Mouse (Mus musculus): ENCODE data around the gene Ip6k1. TPM values are rescaled to one million over a fixed set of nuclear protein-coding genes. Genes with fewer than 3 reads are reported as not detected.

Gene Ip6k1
- total RNA-seq, 2 experiments from 2014 or later = 123 to 128 TPM

DNA sequence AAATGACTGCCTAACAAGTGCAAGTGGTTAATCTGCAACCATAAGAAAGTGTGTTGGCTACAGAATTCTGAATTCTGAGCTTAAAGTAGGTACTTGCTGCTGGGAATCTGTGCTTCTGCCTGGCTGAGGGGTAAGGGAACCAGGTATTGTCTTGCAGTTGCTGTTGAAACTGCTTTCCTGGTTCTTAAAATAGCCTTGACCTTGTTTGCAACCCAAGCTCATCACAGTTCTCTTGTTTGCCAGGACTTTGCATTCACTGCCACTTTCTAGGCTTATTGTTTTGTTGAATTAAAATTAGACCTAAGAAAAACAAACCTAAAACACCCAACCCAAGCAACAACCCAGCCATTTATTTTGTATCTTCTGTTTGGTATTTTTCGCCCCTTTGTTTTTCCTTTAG is 18.4 kb downstream of the Ip6k1 start:
- no peak for DNase-seq (ENCODE audit: low spot score in 2 of 2)

DNA sequence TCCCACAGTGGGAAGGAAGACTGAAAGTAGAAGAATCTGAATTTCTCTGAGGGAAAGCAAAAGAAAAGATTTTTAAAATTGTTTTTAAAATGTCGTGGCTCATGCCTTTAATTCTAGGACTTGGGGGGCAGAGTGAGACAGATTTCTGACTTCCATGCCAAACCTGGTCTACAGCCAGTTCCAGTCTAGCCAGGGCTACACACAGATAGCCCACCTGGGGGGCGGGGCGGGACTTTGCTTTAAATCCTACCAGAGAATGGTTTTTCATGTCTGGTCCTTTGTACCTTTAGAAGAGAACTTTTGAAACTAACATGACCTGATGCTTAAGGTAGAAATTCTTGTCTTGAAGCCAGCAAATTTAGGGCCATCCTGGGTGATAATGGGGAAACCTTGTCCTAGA is 20.9 kb downstream of the Ip6k1 start:
- no peak for DNase-seq (ENCODE audit: low spot score in 2 of 2)

DNA sequence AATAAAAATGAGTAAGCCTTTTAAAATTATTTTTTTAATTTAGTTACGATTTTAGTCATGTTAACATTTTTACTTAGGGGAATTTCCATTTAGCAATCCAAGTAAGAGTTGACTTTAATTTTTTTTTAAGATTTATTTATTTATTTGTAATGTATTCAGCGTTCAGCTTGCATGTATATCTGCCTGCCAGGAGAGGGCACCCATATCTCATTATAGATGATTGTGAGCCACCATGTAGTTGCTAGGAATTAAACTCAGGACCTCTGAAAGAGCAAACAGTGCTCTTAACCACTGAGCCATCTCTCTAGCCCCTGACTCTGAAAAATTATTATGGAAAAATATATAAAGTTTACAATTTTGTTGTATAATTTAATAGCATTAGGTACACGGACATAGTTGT is 24.3 kb downstream of the Ip6k1 start:
- no peak for DNase-seq (ENCODE audit: low spot score in 2 of 2)

DNA sequence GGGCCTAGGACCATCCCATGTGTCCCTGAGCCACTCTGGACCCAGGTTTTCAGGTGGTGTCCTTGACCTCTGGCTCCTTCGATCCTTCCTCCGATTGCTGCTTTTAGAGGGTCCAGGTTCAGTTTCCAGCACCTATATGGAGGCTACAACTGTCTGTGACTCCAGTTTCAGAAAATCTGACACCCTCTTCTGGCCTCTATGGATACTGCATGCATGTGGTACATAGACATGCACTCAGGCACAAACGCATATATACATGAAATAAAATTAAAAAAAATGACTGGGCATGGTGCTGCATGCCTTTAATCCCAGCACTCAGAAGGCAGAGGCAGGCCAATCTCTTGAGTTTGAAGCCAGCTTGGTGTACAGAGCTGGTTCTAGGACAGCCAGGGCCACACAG is 25.6 kb downstream of the Ip6k1 start:
- no peak for DNase-seq (ENCODE audit: low spot score in 2 of 2)

DNA sequence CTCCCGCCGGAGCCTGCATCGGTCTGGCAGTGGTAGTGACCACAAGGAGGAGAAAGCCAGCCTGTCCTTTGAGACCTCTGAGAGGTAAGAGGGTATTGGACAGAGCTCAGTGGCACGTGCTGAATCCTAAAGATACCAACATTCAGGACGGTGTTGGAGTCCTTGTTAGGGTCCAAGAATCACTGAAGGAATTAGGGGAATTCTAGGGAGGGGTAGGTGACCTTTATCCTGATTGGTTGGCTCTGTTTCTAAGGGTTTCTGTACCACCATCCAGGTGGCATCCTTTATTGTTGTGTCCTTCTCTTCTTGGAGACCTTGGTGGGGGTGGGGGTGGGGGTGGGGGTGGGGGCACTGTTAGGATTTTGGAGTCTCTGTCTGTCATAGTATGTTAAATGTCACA is 29.8 kb downstream of the Ip6k1 start:
- no peak for DNase-seq (ENCODE audit: low spot score in 2 of 2)

DNA sequence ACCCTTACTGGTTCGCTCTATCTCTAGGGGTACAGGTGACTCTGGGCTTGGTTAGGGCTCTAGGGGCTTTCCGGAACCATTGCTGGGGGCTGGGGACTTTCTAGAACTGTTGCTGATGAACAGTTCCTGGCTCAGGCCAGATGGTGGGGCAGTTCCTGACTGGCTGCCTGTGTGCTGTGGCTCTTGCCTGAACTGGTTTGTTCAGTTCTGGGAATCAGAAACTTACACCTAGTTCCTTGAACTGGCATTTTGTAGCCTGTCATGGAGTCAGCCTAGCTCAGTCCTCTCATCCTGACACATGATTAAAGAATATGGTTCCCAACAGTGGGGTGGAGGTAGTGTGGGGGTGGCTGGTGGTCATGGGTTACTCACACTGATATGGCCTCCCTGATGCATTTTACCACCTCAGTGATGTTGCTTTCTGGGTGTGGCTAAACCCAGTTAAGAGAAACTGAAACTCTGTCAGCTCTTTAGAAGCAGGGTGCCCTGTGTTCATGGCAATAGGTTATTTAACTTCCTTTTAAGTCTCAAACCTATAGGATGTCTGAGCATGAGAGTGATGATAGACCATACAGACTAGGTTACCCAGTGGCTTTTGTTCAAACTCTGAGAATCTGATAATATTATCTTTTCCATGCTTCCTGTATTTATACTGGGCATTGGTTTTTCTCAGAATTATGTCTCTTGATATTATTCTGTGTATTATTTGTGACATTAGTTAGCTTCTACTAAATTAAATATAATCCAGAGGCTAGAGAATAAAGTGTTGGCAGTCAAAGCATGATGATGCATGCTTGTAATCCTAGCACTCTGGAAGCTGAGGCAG is 33.2 kb downstream of the Ip6k1 start:
- DNase-seq (ENCODE audit: low spot score in 2 of 2) = no peak

DNA sequence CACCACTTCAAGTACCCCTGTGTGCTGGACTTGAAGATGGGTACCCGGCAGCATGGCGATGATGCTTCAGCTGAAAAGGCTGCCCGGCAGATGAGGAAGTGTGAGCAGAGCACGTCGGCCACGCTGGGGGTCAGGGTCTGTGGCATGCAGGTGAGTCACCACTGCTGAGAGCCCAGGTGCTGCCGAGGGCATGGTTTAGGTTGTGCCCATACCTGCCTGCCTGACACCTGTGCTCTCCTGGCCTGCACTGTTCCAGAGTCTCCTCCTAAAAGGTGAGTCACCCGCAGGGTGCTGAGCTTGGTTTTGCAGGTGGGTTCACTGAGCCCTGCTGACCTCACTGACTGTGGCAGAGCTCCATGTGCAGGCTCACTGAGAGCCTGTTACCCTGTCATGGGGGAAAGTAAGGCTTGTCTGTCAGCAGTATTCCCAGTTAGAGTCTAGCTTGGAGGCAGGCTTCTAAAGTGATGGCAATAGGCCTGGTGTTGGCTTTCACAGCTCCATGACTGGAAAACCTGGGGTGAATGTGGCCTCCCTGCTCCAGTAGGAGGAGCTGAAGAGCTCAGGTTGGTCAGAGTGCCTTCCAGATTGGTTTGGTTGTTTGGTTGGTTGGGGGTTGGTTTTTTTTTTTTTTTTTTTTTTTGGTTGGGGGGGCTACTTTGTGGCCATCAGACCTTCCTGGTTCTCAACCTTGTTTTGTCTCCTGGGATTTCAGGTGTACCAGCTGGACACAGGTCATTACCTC is 42.6 kb downstream of the Ip6k1 start:
- DNase-seq (ENCODE audit: low spot score in 2 of 2) = no peak

DNA sequence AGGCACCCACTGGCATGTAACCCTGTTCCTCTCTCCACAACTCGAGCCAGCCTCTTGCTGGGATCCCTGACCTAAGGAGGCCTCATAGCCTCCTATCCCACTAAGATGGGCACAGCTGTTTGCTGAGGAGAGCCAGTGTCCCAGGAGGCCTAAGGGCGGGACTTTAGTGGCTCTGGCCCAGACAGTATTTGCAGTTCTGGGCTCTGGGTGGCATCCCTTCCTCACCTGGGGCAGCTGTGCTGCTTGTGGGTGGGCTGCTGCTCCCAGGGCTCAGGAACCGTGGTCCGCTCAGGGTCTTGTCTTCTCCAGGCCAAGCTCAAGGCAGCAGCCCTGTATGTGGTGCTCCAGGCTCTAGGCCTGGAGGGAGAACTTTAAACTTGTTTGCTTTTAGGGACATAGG is 44.3 kb downstream of the Ip6k1 start:
- no peak for DNase-seq (ENCODE audit: low spot score in 2 of 2)

DNA sequence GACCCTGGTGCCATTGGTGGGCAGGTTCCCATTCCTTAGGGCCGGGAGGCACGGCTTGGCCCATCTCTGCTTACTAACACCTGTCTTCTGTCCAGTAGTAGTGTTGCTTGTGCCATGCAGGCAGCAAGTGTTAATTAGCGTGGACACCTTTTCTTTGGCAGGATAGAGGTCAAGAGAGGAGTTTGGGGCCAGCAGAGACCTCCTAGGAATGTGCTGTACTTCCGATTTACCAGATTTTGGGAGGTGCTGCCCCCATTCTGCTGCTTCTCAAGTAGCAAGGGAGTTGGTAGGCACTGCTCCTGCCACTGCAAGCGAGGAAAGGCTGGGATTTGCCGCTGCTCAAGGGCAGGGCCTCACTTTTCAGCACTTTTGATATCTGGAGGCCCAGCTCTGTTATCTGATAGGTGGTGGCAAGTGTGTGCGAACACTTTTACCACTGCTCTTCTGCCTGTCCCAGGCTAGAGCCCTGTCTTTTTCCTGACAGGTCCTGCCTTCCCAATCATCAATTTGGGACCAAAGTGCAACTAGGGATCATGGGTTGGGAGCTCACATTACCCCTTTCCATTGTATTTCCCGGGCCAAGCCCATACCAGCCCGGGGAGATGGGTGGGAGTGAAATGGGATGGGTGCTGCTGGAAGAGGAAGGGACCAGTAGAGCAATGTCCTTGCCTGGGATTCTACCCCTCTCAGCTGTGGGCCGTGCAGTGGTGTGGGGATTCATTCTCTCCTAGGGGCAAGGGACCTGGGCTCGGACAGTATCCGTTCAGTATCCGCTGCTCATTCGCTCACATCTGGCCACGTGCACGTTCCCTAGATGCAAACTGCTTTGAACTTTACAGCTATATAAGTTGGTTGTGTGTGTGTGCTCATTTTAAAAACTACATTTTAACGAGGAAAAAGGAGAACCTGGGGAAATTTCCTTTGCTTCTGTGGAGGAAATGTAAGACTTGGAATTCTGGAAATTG is 45.6 kb downstream of the Ip6k1 start:
- DNase-seq (ENCODE audit: low spot score in 2 of 2) = no peak

DNA sequence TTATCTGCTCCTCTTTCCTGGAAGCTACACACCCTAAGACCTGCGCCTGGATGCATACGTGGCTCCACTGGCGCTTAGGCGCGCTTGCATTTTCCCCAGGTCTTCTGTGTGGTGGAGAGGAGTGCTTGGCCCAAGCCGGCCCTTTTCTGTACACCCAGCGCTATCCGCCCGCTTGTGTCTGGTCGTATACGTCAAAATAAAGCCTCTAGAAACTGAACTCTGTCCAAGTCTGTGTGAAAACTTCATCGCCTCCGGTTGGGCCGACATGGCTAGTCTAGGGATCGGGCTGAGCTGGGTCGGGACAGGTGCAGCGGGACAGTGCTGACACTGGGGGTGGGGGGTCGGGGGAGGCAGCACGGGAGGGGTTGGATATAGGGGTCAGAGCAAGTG is 46.3 kb downstream of the Ip6k1 start:
- no peak for DNase-seq (ENCODE audit: low spot score in 2 of 2)

DNA sequence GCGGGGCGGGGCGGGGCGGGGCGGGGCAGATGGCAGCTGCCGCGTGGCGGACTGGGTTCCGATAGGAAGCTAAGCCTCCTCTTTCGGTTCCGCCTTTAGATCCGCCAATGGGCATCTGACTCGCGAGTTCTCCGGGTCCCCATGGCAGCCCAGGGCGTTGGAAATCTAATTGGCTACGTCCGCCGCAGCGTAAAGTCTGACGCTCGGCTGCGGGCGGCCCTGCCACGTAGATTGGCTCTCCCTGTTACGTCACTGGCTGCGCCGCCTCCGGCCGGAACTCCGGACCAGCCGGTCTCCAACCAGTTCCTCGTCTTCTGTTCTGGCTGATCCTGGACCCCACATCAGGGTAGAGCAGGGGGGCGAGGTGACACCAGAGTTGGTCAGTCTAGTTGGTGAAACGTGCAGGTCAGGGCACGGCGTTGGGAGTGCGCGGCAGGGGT is 46.7 kb downstream of the Ip6k1 start, which contains the start of gene Gmppb:
Gene Gmppb, plus strand, starts transcription at position 227 of the 440 bp plus-strand sequence.
- peak; percentile 83 to 92 for DNase-seq (ENCODE audit: low spot score in 2 of 2)

DNA sequence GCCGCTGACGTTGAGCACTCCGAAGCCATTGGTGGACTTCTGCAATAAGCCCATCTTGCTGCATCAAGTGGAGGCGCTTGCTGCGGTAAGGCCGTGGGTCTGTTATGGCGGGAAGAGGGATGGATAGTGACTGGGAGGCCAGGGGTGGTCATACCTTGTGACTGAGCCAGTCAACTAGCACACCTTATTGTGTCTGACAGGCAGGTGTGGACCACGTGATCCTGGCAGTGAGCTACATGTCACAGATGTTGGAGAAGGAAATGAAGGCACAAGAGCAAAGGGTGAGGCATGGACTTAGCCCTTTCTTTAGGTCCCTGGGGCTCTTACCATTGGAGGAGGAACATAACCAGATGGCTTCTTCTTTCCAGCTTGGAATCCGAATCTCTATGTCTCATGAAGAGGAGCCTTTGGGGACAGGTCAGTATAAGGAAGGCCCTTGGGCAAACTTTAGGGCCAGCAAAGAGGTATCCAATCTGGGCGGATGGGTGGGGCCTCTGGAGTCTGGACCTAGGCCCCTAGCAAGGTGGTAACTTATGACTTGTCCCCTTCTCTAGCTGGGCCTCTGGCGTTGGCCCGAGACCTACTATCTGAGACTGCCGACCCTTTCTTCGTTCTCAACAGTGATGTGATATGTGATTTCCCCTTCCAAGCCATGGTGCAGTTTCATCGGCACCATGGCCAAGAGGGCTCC is 47.4 kb downstream of the Ip6k1 start:
- no peak for DNase-seq (ENCODE audit: low spot score in 2 of 2)

DNA sequence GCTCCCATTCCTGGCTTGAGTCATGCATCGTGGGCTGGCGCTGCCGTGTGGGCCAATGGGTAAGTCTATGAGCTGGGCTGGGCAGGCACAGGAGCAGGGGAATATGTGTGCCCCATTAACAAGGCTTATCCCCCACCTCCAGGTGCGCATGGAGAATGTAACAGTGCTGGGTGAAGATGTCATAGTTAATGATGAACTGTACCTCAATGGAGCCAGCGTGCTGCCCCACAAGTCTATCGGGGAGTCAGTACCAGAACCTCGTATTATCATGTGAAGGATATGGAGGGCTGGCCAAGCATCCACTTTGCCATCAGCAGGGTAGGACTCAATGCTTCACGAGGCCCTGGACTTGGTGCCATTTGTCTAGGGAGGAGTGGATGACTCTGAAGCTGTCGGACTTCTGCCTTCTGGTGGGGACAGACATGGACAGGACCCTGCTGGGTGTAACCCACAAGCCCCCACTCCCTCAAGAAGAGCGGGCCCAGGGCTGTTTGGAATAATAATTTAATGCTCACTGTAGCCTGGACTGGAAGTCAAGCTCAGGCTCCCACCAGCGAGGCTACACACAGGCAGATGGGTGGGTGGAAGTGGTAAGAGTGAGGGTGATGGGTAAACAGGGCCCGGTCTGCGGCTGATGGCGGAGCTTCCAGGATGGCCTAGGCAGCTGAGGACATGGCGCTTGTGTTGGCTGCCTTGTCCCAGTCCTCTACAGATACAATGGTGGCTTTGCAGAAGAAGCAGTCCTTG is 49.1 kb downstream of the Ip6k1 start:
- no peak for DNase-seq (ENCODE audit: low spot score in 2 of 2)

DNA sequence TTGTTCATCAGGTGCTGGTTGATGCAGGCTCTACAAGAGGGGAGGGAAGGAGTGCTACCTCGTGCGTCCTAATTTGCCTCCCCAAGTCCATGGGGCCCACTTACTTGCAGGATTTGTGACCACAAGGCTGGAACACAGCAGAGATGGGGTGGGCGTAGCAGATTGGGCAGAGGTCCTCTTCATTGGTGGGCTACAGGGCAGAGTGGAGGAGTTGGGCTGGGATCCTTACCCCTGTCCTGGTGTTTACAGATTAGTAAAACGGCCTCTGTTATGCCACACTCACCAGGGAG is 49.6 kb downstream of the Ip6k1 start:
- DNase-seq (ENCODE audit: low spot score in 2 of 2) = no peak

DNA sequence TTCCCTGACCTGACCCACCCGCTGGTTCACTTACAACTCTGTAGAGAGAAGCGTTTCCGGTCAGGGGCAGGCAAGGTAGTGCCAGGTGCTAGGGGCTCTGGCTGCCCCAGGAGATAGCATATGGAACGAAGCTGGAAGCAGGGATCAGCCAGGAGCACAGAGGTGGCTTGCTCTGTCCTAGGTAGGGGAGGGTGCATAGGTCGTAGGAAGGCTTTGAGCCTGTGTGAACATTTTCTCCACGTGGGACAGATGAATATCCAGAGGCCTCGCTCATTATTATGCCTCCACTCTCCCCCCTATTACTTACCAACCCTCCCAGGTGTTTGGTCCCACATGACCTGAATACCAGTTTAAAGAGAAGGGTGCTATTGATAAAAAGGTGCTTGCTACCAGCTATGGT is 50.1 kb downstream of the Ip6k1 start:
- no peak for DNase-seq (ENCODE audit: low spot score in 2 of 2)

DNA sequence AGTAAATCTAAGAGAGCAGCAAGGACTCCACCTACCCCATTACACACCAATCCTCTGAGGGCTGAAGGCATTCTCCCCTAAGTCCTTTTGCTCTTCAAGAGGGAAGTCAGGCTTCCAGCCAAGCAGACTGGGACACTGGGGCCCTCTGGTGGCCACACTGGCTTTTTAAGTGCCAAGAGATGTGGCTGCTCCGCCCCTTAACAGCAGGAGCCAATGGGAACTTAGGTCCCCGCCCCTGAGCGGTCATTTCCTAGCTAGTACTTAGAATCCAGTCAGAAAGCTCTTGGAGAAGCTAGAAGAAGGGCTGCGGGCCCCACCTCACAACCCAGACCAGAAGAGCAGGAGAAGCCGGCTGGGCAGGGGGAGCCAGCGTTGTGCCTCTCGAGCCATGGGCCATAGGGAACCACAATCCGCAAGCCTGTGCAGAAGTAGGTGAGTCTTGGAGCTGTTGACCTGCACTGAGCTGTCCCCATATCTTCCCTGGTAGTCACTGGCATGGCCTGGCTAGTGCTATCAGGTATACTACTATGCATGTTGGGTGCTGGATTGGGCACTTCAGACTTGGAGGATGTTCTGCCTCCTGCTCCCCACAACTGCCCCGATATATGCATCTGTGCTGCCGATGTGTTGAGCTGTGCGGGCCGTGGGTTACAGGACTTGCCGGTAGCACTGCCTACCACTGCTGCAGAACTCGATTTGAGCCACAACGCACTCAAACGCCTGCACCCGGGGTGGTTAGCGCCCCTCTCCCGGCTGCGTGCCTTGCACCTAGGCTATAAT is 50.8 kb downstream of the Ip6k1 start, which contains the start of gene Amigo3:
Gene Amigo3, plus strand, starts transcription at position 275 of the 780 bp plus-strand sequence.
- peak; percentile 94 for DNase-seq (ENCODE audit: low spot score in 2 of 2)

DNA sequence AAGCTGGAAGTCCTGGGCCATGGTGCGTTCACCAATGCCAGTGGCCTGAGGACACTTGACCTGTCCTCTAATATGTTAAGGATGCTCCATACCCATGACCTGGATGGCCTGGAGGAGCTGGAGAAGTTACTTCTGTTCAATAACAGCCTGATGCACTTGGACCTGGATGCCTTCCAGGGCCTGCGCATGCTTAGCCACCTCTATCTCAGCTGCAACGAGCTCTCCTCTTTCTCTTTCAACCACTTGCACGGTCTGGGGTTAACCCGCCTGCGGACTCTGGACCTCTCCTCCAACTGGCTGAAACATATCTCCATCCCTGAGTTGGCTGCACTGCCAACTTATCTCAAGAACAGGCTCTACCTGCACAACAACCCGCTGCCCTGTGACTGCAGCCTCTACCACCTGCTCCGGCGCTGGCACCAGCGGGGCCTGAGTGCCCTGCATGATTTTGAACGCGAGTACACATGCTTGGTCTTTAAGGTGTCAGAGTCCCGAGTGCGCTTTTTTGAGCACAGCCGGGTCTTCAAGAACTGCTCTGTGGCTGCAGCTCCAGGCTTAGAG is 51.4 kb downstream of the Ip6k1 start:
- DNase-seq (ENCODE audit: low spot score in 2 of 2) = no peak

DNA sequence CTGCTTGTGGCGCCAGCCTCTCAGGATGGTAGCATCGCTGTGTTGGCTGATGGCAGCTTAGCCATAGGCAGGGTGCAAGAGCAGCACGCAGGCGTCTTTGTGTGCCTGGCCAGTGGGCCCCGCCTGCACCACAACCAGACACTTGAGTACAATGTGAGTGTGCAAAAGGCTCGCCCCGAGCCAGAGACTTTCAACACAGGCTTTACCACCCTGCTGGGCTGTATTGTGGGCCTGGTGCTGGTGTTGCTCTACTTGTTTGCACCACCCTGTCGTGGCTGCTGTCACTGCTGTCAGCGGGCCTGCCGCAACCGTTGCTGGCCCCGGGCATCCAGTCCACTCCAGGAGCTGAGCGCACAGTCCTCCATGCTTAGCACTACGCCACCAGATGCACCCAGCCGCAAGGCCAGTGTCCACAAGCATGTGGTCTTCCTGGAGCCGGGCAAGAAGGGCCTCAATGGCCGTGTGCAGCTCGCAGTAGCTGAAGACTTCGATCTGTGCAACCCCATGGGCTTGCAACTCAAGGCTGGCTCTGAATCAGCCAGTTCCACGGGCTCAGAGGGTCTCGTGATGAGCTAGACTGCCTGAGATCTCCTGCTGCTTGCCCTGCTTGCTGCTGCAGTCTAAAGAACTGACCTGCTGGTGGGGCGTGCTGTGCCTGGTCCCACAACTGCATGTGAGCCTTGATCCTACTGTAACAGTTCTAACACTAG is 52.2 kb downstream of the Ip6k1 start:
- DNase-seq (ENCODE audit: low spot score in 2 of 2) = no peak
